Mouse (Mus musculus) kidney, embryonic 14.5 days (tissue): ENCODE measurements around the gene Znhit2. TPM values are rescaled to one million over a fixed set of nuclear protein-coding genes. Genes with fewer than 3 reads are reported as not detected.
A peak's percentile ranks its signal among the peaks of the same experiment; 100 is the strongest.

Experiments used
- ATAC-seq: fragments of 200-750 bp; cut with Nextera tagmentation; 2 replicates; pipeline ENCODE4 v1.8.0; 2017; ENCODE audit warnings: moderate number of reproducible peaks, mild to moderate bottlenecking, moderate TSS enrichment, moderate library complexity; ENCODE audit not compliant: low FRiP score, low TSS enrichment
- H3K27ac ChIP-seq: fragments of 300-500 bp; sonication (generic); 2 replicates; pipeline ENCODE4 v1.5.1; 2014; ENCODE audit warnings: low read depth, mild to moderate bottlenecking, low read length, moderate library complexity, mixed read lengths
- H3K27me3 ChIP-seq: fragments of 300-500 bp; sonication (generic); 2 replicates; pipeline ENCODE4 v1.6.1; 2014; ENCODE audit warnings: mild to moderate bottlenecking, low read length; ENCODE audit not compliant: control insufficient read depth, insufficient read depth
- H3K36me3 ChIP-seq: fragments of 300-500 bp; sonication (generic); 2 replicates; pipeline ENCODE4 v1.6.1; 2014; ENCODE audit warnings: low read length, mixed read lengths; ENCODE audit not compliant: control insufficient read depth, insufficient read depth
- H3K4me1 ChIP-seq: fragments of 300-500 bp; sonication (generic); 2 replicates; pipeline ENCODE4 v1.6.1; 2014; ENCODE audit warnings: low read length, mixed read lengths; ENCODE audit not compliant: control insufficient read depth, insufficient read depth
- H3K4me2 ChIP-seq: fragments of 300-500 bp; sonication (generic); replicated peaks from 2 replicates; pipeline ENCODE4 v1.6.1; 2014; ENCODE audit warnings: low read depth, mild to moderate bottlenecking, low read length
- H3K4me3 ChIP-seq: fragments of 300-500 bp; sonication (generic); 2 replicates; pipeline ENCODE4 v1.5.1; 2014; ENCODE audit warnings: mild to moderate bottlenecking, low read length
- H3K9ac ChIP-seq: fragments of 300-500 bp; sonication (generic); 2 replicates; pipeline ENCODE4 v1.6.1; 2014; ENCODE audit warnings: low read depth, mild to moderate bottlenecking, low read length, moderate library complexity
- H3K9me3 ChIP-seq: fragments of 300-500 bp; sonication (generic); 2 replicates; pipeline ENCODE4 v1.6.1; 2016; ENCODE audit warnings: low read length; ENCODE audit not compliant: control insufficient read depth
- WGBS: fragments of 180-500 bp; shearing (Covaris S2); extraction: QIAGEN DNeasy Blood & Tissue Kit; methylation state at CpG from one replicate; pipeline ENCODE4 v1.1.7; 2014; 5-methylcytosine and 5-hydroxymethylcytosine counted together
- polyA plus RNA-seq: library from polyadenylated mRNA; unstranded; fragments of >200 nt; fragmentation: Nextera tagmentation; extraction: Ambion mirVana; gene quantifications from 2 replicates; pipeline ENCODE4 v1.2.1, GENCODE M21; 2014

Znhit2 gene
- polyA plus RNA-seq, 1 experiment from 2014 or later, result 38.6 TPM

- H3K4me2 ChIP-seq, result no peak within 1 kb of the TSS
- ATAC-seq, result no peak
- H3K4me1 ChIP-seq, result peaks cover 17% of the 10 kb centered on the region
- WGBS, result 92% methylated on average over 12 of the region's 12 CpGs
- peaks cover 24% of the 10 kb centered on the region for H3K36me3 ChIP-seq
- no peaks in the 10 kb centered on the region for H3K9me3 ChIP-seq
- no peak within 1 kb of the TSS for H3K27ac ChIP-seq
- no peak within 1 kb of the TSS for H3K4me3 ChIP-seq
- H3K9ac ChIP-seq, result no peak within 1 kb of the TSS
- no peaks in the 10 kb centered on the region for H3K27me3 ChIP-seq
Observed at GRCm38 (mm10) chr19:6079983-6080480, 19.0 kb downstream of the Znhit2 start, which contains the start of gene Tmem262. TSS of gene Tmem262 (plus strand) at chr19:6080033.

GRCm38 (mm10) chr19:6082156-6082555 is 21.2 kb downstream of the Znhit2 start, which contains the start of gene Gm28374:
TSS of gene Gm28374 (minus strand) at chr19:6082256.
- H3K4me3 ChIP-seq, result no peak within 1 kb of the TSS
- no peak for ATAC-seq
- H3K4me1 ChIP-seq, result peaks cover 14% of the 10 kb centered on the region
- no peak within 1 kb of the TSS; the same call in 1 of the 2 replicates for H3K9ac ChIP-seq
- H3K4me2 ChIP-seq, result no peak within 1 kb of the TSS
- H3K9me3 ChIP-seq, result no peaks in the 10 kb centered on the region
- no peak within 1 kb of the TSS for H3K27ac ChIP-seq
- H3K36me3 ChIP-seq, result peaks cover 33% of the 10 kb centered on the region
- no peaks in the 10 kb centered on the region for H3K27me3 ChIP-seq
- WGBS, result 90% methylated on average over 9 of the region's 9 CpGs

DNA sequence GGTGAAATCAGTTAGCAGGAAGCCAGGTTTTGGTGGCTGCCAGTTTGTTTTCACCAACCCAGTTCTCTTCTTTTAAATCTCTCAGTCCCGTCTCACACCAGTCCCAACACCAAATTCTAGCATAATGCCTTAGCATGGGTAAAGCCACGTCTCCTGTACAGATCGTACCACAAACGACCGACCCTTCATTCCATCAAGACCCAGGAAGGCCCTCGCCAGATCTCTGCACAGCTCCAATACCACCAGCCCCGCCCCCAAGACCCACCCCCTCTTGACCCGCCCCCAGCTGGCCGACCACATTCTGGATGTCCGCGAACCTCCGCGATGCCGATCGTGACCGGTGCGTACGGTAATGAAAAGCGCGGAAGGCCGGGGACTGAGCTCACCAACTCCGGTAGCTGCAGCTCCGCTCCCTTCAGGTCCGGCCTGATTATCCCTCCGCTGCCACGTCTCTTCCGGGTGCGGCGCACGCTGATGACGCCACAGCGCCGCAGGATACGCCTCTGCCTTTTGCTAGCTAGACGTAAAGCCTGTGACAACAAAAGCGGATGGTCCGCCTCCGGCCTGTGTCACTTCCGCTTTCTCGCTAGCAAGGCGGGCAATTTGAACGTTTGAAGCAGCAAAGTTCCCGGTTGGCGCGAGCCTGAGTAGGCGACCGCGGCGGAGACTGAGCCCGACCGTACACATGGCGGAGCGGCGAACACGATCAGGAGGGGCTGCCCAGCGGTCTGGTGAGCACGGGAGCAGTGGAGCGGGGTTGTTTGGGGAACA is 23.7 kb downstream of the Znhit2 start, which contains the start of the genes Zfpl1 and Cdca5:
Gene Zfpl1, minus strand, starts transcription at position 479 of the 771 bp plus-strand sequence.
Gene Cdca5, plus strand, starts transcription at position 506 of the 771 bp plus-strand sequence.
- no peaks in the 10 kb centered on the region for H3K27me3 ChIP-seq
- under 1% methylated on average over 58 of the region's 58 CpGs for WGBS
- ATAC-seq, result peak; percentile 90
- H3K4me2 ChIP-seq, result peak within 1 kb of the TSS; percentile 90
- peaks cover 14% of the 10 kb centered on the region for H3K4me1 ChIP-seq
- H3K9ac ChIP-seq, result peak within 1 kb of the TSS; percentile 76
- peaks cover 54% of the 10 kb centered on the region for H3K36me3 ChIP-seq
- H3K4me3 ChIP-seq, result peak within 1 kb of the TSS; percentile 71
- H3K27ac ChIP-seq, result peak within 1 kb of the TSS; percentile 71
- no peaks in the 10 kb centered on the region for H3K9me3 ChIP-seq

DNA sequence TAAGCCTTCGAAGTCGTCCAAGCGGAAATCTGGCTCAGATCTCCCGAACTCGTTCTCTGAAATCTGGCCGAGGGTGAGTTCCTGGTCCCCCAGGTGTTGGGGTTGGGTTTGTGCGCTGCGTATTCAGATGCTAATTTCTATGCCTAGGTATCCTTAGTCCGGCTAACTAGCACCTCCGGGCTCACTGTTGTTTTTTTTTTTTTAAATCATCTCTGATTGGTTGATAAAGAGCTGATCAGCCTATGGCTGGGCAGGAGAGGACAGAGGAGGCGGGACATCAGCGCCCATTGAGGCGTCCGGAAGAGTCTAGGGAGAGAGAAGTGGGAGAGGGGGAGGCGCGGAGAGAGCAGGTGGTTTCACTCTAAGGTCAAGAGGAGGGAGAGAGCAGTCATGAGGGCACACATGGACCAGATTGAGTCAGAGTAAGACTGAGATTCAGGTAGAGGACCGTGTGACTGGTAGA is 24.5 kb downstream of the Znhit2 start:
- no peaks in the 10 kb centered on the region for H3K9me3 ChIP-seq
- H3K9ac ChIP-seq, result peak overlapping the region; percentile 76
- peak overlapping the region; percentile 63 for H3K4me2 ChIP-seq
- ATAC-seq, result peak; percentile 88
- 1% methylated on average over 17 of the region's 17 CpGs for WGBS
- peak overlapping the region; percentile 71 for H3K4me3 ChIP-seq
- no peak overlapping the region for H3K27ac ChIP-seq
- H3K4me1 ChIP-seq, result peaks cover 14% of the 10 kb centered on the region
- H3K36me3 ChIP-seq, result peaks cover 56% of the 10 kb centered on the region
- H3K27me3 ChIP-seq, result no peaks in the 10 kb centered on the region

DNA sequence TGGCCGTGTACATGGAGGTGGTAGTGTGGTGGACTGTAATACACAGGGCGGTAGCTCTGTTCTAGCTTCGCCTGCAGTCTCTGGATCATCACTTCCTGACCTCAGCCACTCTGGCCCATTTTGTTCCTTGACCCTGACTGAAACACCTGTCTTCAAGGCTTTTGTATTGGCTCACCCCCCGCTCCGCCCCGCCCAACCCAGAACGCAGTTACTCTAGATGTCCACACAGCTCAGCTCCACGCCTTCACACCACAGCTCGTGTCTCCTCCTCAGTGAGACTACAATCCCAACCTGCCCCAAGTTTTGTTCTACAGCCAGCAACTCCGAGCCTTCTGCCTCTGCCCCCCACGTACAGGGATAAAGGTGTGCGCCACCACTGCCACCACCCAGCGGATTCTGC is 27.8 kb downstream of the Znhit2 start:
- Histone ChIP-seq H3K27me3 (no peaks in the 10 kb centered on the region), H3K27ac (no peak overlapping the region), H3K4me3 (no peak overlapping the region), H3K9me3 (no peaks in the 10 kb centered on the region), H3K4me1 (peaks cover 9% of the 10 kb centered on the region), H3K9ac (no peak overlapping the region), H3K36me3 (peaks cover 58% of the 10 kb centered on the region), H3K4me2 (no peak overlapping the region)
- no peak for ATAC-seq
- WGBS, result 94% methylated on average over 13 of the region's 13 CpGs

DNA sequence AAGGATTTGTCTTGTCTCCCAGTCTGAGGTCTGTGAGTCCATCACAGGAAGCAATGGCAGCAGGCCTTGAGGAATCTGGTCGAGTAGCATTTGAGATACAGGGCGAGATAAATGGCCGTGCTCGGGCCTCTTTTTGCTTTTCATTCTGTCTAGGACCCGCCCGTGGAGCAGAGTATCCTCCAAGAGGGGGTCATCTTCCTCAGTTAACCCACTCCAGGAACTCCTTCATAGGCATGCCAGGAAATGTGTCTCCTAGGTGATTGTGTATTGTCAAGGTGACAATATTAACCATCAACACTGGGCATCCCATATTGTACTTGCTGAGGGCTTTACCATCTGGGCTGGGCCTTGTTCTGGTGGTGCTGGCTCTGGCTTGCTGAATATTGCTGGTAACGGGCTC is 33.1 kb downstream of the Znhit2 start, which contains the start of gene AC131692.1:
Gene AC131692.1, plus strand, starts transcription at position 301 of the 400 bp plus-strand sequence.
- 91% methylated on average over 7 of the region's 7 CpGs for WGBS
- no peak within 1 kb of the TSS for H3K4me2 ChIP-seq
- H3K9me3 ChIP-seq, result no peaks in the 10 kb centered on the region
- no peak within 1 kb of the TSS for H3K9ac ChIP-seq
- no peaks in the 10 kb centered on the region for H3K27me3 ChIP-seq
- H3K4me3 ChIP-seq, result no peak within 1 kb of the TSS
- no peaks in the 10 kb centered on the region for H3K4me1 ChIP-seq
- H3K36me3 ChIP-seq, result peaks cover 55% of the 10 kb centered on the region
- ATAC-seq, result no peak
- no peak within 1 kb of the TSS for H3K27ac ChIP-seq

GRCm38 (mm10) chr19:6097847-6098246 is 36.9 kb downstream of the Znhit2 start:
- H3K27ac ChIP-seq, result no peak overlapping the region
- ATAC-seq, result no peak
- H3K4me3 ChIP-seq, result no peak overlapping the region
- no peak overlapping the region for H3K4me2 ChIP-seq
- H3K4me1 ChIP-seq, result no peaks in the 10 kb centered on the region
- no peak overlapping the region for H3K9ac ChIP-seq
- no peaks in the 10 kb centered on the region for H3K27me3 ChIP-seq
- 94% methylated on average over 3 of the region's 3 CpGs for WGBS
- H3K9me3 ChIP-seq, result no peaks in the 10 kb centered on the region
- H3K36me3 ChIP-seq, result peaks cover 22% of the 10 kb centered on the region

DNA sequence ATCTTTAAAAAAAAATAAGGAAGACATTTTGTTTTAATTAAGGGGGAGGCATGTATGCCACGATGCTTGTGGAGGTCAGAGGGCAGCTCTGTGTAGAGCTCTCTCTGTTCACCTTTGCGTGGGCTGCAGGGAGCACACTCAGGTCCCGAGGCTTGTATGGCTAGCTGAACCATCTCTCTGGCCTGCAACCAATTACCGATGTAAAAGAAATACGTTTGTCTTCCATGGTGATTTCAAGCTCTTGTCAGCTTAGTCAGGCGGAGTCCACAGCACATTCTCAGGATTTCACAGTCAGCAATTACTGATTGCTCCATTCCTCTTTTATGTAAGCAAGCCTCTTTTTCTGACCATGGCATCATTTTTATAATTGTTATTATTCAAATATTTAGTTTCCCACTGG is 40.2 kb downstream of the Znhit2 start:
- H3K4me1 ChIP-seq, result no peaks in the 10 kb centered on the region
- H3K9me3 ChIP-seq, result no peaks in the 10 kb centered on the region
- H3K4me2 ChIP-seq, result no peak overlapping the region
- no peak overlapping the region for H3K27ac ChIP-seq
- no peak overlapping the region for H3K9ac ChIP-seq
- ATAC-seq, result no peak
- WGBS, result 67% methylated on average over 6 of the region's 6 CpGs
- no peak overlapping the region for H3K4me3 ChIP-seq
- H3K27me3 ChIP-seq, result no peaks in the 10 kb centered on the region
- H3K36me3 ChIP-seq, result peaks cover 6% of the 10 kb centered on the region
